Mouse (Mus musculus) adrenal gland, postnatal 25 days (tissue): ENCODE results near the gene Gm15262. TPM values are rescaled to one million over a fixed set of nuclear protein-coding genes. Genes with fewer than 3 reads are reported as not detected.
"Not testable (repeated sequence)": the region's sequence is repeated elsewhere in the genome, so short reads cannot be mapped to it uniquely, and the experiment has no call there.

ENCODE experiments used
- DNase-seq: peaks from one replicate; pipeline ENCODE4 v3.0.0; 2021; ENCODE audit warnings: mixed read lengths
- long read RNA-seq: library from polyadenylated mRNA; stranded (forward); transcript quantifications from one replicate; pipeline ENCODE4 v2.0.0, GENCODE M21; 2021
- total RNA-seq: library from RNA; stranded (reverse); gene quantifications from 2 replicates; pipeline ENCODE4 v1.2.3, GENCODE M21; 2021

The Gm15262 gene
- not detected in 2 replicates for total RNA-seq
- long read RNA-seq = 0 reads

GRCm38 (mm10) chrX:161287156-161287555 is at the start of gene Gm15262:
Gene Gm15262 (plus strand): TSS chrX:161287456.
- not testable (repeated sequence) for DNase-seq

GRCm38 (mm10) chrX:161308131-161308530 is 20.9 kb downstream of the Gm15262 start:
- no peak for DNase-seq

GRCm38 (mm10) chrX:161316443-161316842 is 29.2 kb downstream of the Gm15262 start:
- no peak for DNase-seq

- DNase-seq = no peak
These were observed 83.7 kb downstream of the Gm15262 start for GRCm38 (mm10) chrX:161370927-161371326.

GRCm38 (mm10) chrX:161371461-161371860 is 84.2 kb downstream of the Gm15262 start:
- DNase-seq = no peak

- peak; percentile 5 for DNase-seq
These were observed 88.3 kb downstream of the Gm15262 start for GRCm38 (mm10) chrX:161375568-161375967.

GRCm38 (mm10) chrX:161385791-161386190 is 98.5 kb downstream of the Gm15262 start:
- DNase-seq = peak; percentile 46

GRCm38 (mm10) chrX:161387942-161388341 is 100.7 kb downstream of the Gm15262 start:
- DNase-seq = no peak

GRCm38 (mm10) chrX:161399110-161399509 is 111.9 kb downstream of the Gm15262 start:
- peak; percentile 70 for DNase-seq

- DNase-seq = no peak
These were observed 123.9 kb downstream of the Gm15262 start for GRCm38 (mm10) chrX:161411151-161411550.

Other genes with a start within 250 kb of the Gm15262 start
- 2.4 and 3.4 TPM in 2 replicates for gene Scml2, start 170.3 kb upstream of the Gm15262 start, total RNA-seq